Mouse (Mus musculus) embryonic facial prominence, embryonic 14.5 days (tissue): Measurements from ENCODE around the gene Cdc14a. TPM values are rescaled to one million over a fixed set of nuclear protein-coding genes. Genes with fewer than 3 reads are reported as not detected.

Experiments
- ATAC-seq: fragments of 200-750 bp; cut with Nextera tagmentation; 2 replicates; pipeline ENCODE4 v1.8.0; 2017; ENCODE audit warnings: low read depth, moderate number of reproducible peaks, moderate TSS enrichment
- DNase-seq: peaks from one replicate; pipeline ENCODE4 v3.0.0-alpha.2; 2015; ENCODE audit warnings: low spot score
- H3K27ac ChIP-seq: fragments of 300-500 bp; sonication (generic); replicated peaks from 2 replicates; pipeline ENCODE4 v1.5.1; 2014; ENCODE audit warnings: low read depth, mild to moderate bottlenecking, low read length, moderate library complexity
- H3K27me3 ChIP-seq: fragments of 300-500 bp; sonication (generic); replicated peaks from 2 replicates; pipeline ENCODE4 v1.6.1; 2014; ENCODE audit warnings: low read length; ENCODE audit not compliant: control insufficient read depth, insufficient read depth
- H3K36me3 ChIP-seq: fragments of 300-500 bp; sonication (generic); 2 replicates; pipeline ENCODE4 v1.6.1; 2014; ENCODE audit warnings: low read length, mixed read lengths; ENCODE audit not compliant: control insufficient read depth, insufficient read depth
- H3K4me1 ChIP-seq: fragments of 300-500 bp; sonication (generic); 2 replicates; pipeline ENCODE4 v1.6.1; 2014; ENCODE audit warnings: antibody characterized with exemption, low read length; ENCODE audit not compliant: control insufficient read depth, insufficient read depth
- H3K4me2 ChIP-seq: fragments of 300-500 bp; sonication (generic); 2 replicates; pipeline ENCODE4 v1.6.1; 2014; ENCODE audit warnings: low read depth, mild to moderate bottlenecking, low read length, moderate library complexity, mixed read lengths
- H3K4me3 ChIP-seq: fragments of 300-500 bp; sonication (generic); 2 replicates; pipeline ENCODE4 v1.5.1; 2014; ENCODE audit warnings: low read depth, mild to moderate bottlenecking, low read length
- H3K9ac ChIP-seq: fragments of 300-500 bp; sonication (generic); 2 replicates; pipeline ENCODE4 v1.6.1; 2014; ENCODE audit warnings: low read depth, mild to moderate bottlenecking, low read length, moderate library complexity, mixed read lengths
- H3K9me3 ChIP-seq: fragments of 300-500 bp; sonication (generic); 2 replicates; pipeline ENCODE4 v1.6.1; 2016; ENCODE audit warnings: low read length; ENCODE audit not compliant: control insufficient read depth
- WGBS: fragments of 180-500 bp; shearing (Covaris S2); extraction: QIAGEN DNeasy Blood & Tissue Kit; methylation state at CpG from one replicate; pipeline ENCODE4 v1.1.7; 2014; 5-methylcytosine and 5-hydroxymethylcytosine counted together
- polyA plus RNA-seq: library from polyadenylated mRNA; unstranded; fragments of >200 nt; fragmentation: Nextera tagmentation; extraction: Ambion mirVana; gene quantifications from 2 replicates; pipeline ENCODE4 v1.2.1, GENCODE M21; 2014

The Cdc14a gene
- polyA plus RNA-seq, 1 experiment from 2014 or later, result 7.7 TPM

GRCm38 (mm10) chr3:116394885-116395390 is 28.9 kb downstream of the Cdc14a start:
- DNase-seq, result peak; percentile 18
- 68% methylated on average over 5 of the region's 5 CpGs for WGBS
- no peaks in the 10 kb centered on the region; the same call in 1 of the 2 replicates for H3K4me1 ChIP-seq
- no peak overlapping the region for H3K4me2 ChIP-seq
- H3K9me3 ChIP-seq, result no peaks in the 10 kb centered on the region
- H3K4me3 ChIP-seq, result no peak overlapping the region
- H3K36me3 ChIP-seq, result peaks cover 4% of the 10 kb centered on the region; the same call in 1 of the 2 replicates
- no peak overlapping the region for H3K27ac ChIP-seq
- H3K9ac ChIP-seq, result no peak overlapping the region
- ATAC-seq, result no peak
- no peaks in the 10 kb centered on the region for H3K27me3 ChIP-seq

- no peak overlapping the region for H3K9ac ChIP-seq
- no peak for ATAC-seq
- H3K4me2 ChIP-seq, result no peak overlapping the region
- no peak overlapping the region for H3K27ac ChIP-seq
- 82% methylated on average over 10 of the region's 10 CpGs for WGBS
- no peaks in the 10 kb centered on the region for H3K4me1 ChIP-seq
- H3K36me3 ChIP-seq, result peaks cover 4% of the 10 kb centered on the region; the same call in 1 of the 2 replicates
- no peak for DNase-seq
- H3K9me3 ChIP-seq, result no peaks in the 10 kb centered on the region
- no peak overlapping the region for H3K4me3 ChIP-seq
- no peaks in the 10 kb centered on the region for H3K27me3 ChIP-seq
Measured at GRCm38 (mm10) chr3:116391399-116391798, 32.4 kb downstream of the Cdc14a start.

- H3K27me3 ChIP-seq, result no peaks in the 10 kb centered on the region
- no peak overlapping the region for H3K4me2 ChIP-seq
- H3K27ac ChIP-seq, result no peak overlapping the region
- 90% methylated on average over 14 of the region's 14 CpGs for WGBS
- no peaks in the 10 kb centered on the region for H3K4me1 ChIP-seq
- no peaks in the 10 kb centered on the region for H3K9me3 ChIP-seq
- H3K9ac ChIP-seq, result no peak overlapping the region
- no peak overlapping the region for H3K4me3 ChIP-seq
- DNase-seq (no peak), ATAC-seq (no peak)
- peaks cover 4% of the 10 kb centered on the region; the same call in 1 of the 2 replicates for H3K36me3 ChIP-seq
Measured at GRCm38 (mm10) chr3:116389500-116390470, 34.0 kb downstream of the Cdc14a start.

- H3K9ac ChIP-seq, result no peak overlapping the region
- no peaks in the 10 kb centered on the region for H3K27me3 ChIP-seq
- 79% methylated on average over 11 of the region's 11 CpGs for WGBS
- H3K27ac ChIP-seq, result no peak overlapping the region
- no peaks in the 10 kb centered on the region for H3K9me3 ChIP-seq
- no peak overlapping the region for H3K4me3 ChIP-seq
- H3K36me3 ChIP-seq, result peaks cover 4% of the 10 kb centered on the region; the same call in 1 of the 2 replicates
- no peak for ATAC-seq
- no peaks in the 10 kb centered on the region for H3K4me1 ChIP-seq
- no peak overlapping the region for H3K4me2 ChIP-seq
- no peak for DNase-seq
Measured at GRCm38 (mm10) chr3:116388808-116389207, 35.0 kb downstream of the Cdc14a start.

- H3K4me1 ChIP-seq, result no peaks in the 10 kb centered on the region
- H3K9ac ChIP-seq, result no peak overlapping the region
- H3K27ac ChIP-seq, result no peak overlapping the region
- ATAC-seq (no peak), DNase-seq (no peak)
- no peak overlapping the region for H3K4me3 ChIP-seq
- no peaks in the 10 kb centered on the region for H3K9me3 ChIP-seq
- peaks cover 4% of the 10 kb centered on the region; the same call in 1 of the 2 replicates for H3K36me3 ChIP-seq
- no peaks in the 10 kb centered on the region for H3K27me3 ChIP-seq
- H3K4me2 ChIP-seq, result no peak overlapping the region
Measured at GRCm38 (mm10) chr3:116386886-116387285, 36.9 kb downstream of the Cdc14a start.

GRCm38 (mm10) chr3:116386342-116386741 is 37.5 kb downstream of the Cdc14a start:
- ATAC-seq (no peak), DNase-seq (no peak)
- Histone ChIP-seq H3K4me2 (no peak overlapping the region), H3K9ac (no peak overlapping the region), H3K27me3 (no peaks in the 10 kb centered on the region), H3K4me1 (no peaks in the 10 kb centered on the region), H3K36me3 (0 out of 2 replicates have a peak, but pooled peaks cover 3% of the 10 kb centered on the region), H3K9me3 (no peaks in the 10 kb centered on the region), H3K4me3 (no peak overlapping the region), H3K27ac (no peak overlapping the region)
- WGBS, result 91% methylated on average over 6 of the region's 6 CpGs

- Histone ChIP-seq H3K4me3 (no peak overlapping the region), H3K4me2 (no peak overlapping the region), H3K27me3 (no peaks in the 10 kb centered on the region), H3K9me3 (no peaks in the 10 kb centered on the region), H3K27ac (no peak overlapping the region), H3K9ac (no peak overlapping the region), H3K36me3 (no peaks in the 10 kb centered on the region), H3K4me1 (no peaks in the 10 kb centered on the region)
- no peak for DNase-seq
- 72% methylated on average over 7 of the region's 7 CpGs for WGBS
- no peak for ATAC-seq
Measured at GRCm38 (mm10) chr3:116384319-116384718, 39.5 kb downstream of the Cdc14a start.

GRCm38 (mm10) chr3:116380319-116380718 is 43.5 kb downstream of the Cdc14a start:
- DNase-seq, result peak; percentile 27
- Histone ChIP-seq H3K4me2 (no peak overlapping the region), H3K9me3 (no peaks in the 10 kb centered on the region), H3K27ac (no peak overlapping the region), H3K36me3 (no peaks in the 10 kb centered on the region), H3K9ac (no peak overlapping the region), H3K4me3 (no peak overlapping the region), H3K27me3 (no peaks in the 10 kb centered on the region), H3K4me1 (no peaks in the 10 kb centered on the region)
- WGBS, result 63% methylated on average over 9 of the region's 9 CpGs
- no peak for ATAC-seq
